Mouse (Mus musculus) telencephalon, adult 2 months (tissue): Measurements from ENCODE around the gene Mllt1.
"Not testable (repeated sequence)": the region's sequence is repeated elsewhere in the genome, so short reads cannot be mapped to it uniquely, and the experiment has no call there.

Experiments
- DNase-seq: peaks from one replicate; pipeline ENCODE4 v3.0.0-alpha.2; 2011; ENCODE audit warnings: low read depth, low spot score

The Mllt1 gene

DNA sequence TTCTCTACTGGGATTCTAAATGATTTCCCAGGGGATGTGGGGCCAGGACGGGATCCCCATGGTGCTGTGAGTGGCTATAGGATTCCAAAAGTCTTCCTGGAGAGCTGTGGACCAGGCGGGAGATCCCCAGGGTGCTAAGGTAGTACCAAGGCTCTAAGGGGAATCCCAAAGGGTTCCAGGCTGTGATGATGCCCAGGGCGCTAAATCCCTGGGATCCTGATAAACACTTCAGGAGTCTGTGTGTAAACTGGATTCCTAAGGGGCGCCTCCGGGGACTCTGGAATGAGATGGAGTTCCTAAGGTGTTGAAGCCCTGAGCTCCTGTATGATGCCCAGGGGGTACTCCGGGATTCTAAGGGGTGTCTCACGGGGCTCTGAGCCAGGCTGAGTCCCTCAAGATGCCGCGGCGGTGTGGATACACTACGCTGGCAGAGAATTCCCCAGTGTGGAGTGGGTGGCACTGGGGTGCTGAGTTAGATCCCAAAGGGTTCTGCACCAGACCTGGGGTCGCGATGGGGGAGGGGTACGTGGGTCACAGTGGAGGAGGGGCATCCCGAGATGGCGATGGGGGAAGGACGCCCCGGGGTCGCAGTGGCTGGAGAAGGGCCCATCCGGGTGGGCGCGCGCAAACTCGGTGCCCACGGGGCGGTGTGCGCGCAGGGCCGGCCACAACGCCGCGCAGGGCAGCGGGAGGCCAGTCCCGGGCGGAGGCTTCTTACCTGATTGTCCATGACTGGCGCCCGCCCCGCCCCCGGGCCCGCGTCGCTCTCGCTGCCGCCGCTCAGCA, 477 bp downstream of the Mllt1 start:
- no peak for DNase-seq

DNA sequence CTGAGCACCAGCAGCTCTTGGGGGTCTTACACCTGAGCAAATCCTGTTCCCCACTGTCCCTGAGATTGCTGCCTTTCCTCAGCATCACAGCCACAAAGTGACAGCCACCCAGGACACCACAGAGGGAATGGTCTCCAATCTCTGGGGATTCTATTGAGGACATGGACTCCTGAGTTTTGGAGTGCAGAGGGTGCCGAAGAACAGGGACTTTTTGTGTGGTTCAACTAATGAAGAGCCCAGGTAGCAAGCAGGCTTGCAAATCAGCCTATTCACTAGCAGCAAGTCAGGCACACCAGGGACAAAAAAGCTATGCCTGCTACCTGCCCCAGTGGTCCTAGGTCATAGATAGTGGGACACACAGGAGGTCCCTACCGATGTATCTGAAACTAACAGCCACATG, 1.8 kb downstream of the Mllt1 start:
- DNase-seq = no peak

DNA sequence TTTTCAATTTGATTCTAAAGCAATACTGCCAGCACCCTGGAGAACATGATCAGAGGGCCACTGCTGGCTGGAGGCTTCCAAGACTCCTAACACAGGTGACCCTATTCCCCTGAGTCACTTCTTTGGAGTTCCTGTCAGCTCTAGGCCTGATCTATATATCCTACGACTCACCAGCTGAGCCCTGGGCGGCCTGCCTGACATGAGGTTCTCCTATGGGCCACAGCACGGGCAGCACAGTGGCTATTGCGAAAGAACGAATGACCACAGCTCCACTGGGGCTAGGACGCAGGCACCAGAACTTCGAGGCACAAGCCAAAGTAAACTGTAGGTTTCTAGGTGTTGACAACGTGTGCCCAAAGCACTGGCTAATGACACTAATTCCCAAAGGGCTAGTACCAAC, 5.2 kb downstream of the Mllt1 start:
- no peak for DNase-seq

DNA sequence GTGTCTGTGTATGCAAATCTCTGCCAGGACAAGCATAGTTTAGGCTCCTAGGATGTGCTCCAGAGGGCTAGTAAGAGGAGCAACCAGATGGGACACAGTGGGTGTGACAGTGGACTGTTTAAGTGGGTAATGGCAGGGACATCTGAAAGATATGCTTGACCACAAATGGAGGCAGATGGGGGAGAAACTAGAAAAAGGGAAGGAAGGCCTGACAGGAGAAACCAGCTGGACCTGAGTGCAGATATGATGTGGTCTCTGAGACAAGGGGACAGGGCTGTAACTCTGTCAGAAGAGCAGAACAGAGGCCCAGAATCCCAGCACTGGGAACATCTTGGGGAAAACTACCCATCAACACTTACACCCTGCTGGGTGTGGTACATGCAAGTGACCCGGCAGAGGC, 5.7 kb downstream of the Mllt1 start:
- no peak for DNase-seq

DNA sequence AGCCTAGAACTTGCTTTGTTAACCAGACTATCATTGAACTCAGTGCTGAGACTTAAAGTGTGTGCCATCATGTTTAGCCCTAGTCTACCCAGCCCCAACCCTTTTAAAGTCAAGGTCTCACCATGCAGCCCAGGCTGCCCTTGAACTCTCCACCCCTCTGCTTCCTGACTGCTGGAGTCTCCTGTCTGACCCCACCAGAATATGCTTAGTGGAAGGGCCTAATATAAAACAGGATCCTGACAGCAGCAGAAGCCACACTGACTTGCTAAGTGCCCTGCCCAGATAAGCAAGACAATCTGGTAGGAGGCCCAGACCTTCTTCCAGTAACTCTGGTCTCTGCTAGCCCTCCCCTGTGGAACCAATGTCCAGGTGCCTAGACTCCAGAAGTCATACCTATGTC, 6.1 kb downstream of the Mllt1 start:
- no peak for DNase-seq

DNA sequence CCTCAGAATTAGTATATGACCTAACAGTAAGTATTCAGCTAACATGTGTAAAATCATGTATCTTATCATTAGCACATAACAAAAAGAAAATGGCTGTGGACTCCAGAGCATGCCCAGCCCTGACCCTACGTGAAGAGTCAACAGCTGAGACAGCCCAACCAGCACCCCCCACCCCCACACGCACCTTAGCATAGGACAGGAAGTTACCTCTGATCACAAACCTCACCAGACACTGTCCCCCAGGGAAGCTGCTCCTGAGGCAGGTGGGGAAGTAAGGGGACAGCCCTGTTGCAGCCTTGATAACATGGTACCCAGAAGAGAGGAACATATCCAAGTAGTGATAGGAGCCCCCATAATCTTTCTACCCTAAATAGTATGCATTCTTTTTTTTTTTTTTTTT, 9.2 kb downstream of the Mllt1 start:
- DNase-seq = no peak

DNA sequence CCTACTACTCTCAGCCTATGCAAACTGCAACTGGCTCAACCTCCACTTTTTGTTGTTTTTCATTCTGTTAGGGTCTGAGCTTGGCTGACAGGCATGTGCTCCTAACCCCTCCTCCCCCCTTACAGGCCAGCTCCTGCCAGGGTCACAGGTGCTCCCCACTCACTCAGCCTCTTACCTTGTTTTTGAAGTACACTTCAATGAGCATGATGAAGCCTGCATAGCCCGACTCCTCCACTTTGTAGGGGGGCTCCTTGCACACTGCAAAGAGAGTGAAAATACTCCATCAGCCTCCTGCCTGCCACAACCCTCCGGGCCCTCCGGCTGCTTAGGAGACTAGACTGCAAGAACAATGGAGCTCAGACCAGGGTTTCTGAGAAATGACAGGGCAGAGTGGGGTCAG, 15.5 kb downstream of the Mllt1 start:
- DNase-seq = no peak

DNA sequence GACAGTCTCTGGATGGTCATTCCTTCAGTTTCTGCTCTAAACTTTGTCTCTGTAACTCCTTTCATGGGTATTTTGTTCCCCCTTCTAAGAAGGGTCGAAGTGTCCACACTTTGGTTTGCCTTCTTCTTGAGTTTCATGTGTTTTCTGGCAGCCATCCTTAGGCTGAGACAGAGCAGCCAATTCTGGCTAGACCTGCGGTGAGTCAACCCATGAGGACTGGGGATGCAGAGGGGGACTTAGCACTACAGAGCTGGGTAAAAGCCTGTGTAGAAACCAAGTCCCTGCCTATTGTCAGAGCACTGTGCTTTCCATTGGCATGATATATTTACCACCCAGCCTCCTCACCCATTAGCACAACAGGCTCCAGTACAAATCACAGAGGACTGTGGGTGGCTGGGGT, 18.0 kb downstream of the Mllt1 start:
- DNase-seq = no peak

DNA sequence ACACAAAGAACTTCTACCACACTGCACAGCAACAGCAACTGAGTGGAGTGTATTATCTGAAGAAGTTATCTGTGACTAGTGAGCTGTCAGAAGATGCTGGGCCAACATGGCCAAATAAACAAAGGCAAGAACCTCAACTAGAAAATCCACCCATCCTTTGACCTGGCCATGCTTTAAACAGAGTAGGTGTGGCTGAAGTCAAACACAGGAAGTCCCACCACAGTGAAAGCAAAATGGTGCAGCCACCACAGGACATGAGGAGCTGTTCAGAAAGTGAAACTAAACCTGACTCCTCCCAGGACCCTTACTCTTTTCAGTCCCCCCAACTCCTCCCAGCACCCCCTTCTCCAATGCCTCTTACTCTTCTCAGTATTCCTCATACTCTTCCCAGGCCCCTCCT, 21.8 kb downstream of the Mllt1 start:
- DNase-seq = no peak

DNA sequence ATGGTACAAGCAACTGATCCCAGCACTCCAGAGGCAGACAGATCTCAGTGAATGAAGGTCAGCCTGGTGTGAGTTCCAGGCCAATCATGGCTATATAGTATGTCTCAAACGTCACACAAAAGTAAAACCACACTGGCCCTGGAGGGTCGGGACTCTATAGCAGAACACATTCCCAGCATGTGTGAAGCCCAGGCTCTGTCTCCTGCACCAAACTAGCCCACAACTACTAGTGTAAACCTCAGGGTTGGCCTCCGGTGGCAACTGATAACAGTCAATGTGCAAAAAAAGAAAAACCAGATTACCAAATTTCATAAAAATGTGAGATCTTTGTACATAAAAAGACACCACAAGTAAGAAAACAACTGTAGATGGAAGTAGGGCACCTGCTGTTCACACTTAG, 22.2 kb downstream of the Mllt1 start:
- DNase-seq = no peak

DNA sequence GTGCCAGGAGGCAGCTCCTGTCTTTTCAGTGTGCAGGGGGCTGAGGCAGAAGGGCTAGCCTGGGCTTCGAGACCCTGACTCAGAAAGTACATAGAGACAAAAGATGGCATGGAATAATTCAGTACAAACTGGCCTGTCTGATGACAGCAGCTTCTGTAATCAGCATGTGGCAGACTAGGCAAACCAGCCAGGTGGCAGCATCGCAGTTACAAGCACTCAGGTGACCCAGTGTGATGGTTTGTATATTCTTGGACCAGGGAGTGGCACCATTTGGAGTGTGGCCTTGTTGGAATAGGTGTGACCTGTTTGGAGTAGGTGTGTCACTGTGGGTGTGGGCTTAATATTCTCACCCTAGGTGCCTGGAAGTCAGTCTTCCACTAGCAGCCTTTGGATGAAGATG, 25.5 kb downstream of the Mllt1 start:
- DNase-seq = not testable (repeated sequence)

DNA sequence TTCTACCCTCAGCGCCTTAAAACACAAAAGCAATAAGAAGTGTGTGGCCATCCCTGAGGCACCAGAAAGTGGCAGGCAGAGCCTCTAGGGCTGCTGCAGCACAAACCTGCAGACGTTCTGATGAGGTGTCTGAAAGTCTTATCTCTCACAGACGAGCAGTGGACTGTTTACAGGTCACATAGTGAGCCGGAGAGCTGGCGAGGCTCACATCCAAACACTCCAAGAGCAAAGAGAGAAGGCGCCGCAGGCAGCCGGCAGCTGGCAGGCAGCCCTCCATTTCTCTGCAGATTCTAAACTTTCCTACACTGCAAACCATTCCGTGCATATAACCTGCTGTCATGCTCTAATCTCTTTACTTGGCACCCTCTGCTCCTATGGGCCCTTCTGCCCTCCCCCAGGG, 27.3 kb downstream of the Mllt1 start:
- no peak for DNase-seq

DNA sequence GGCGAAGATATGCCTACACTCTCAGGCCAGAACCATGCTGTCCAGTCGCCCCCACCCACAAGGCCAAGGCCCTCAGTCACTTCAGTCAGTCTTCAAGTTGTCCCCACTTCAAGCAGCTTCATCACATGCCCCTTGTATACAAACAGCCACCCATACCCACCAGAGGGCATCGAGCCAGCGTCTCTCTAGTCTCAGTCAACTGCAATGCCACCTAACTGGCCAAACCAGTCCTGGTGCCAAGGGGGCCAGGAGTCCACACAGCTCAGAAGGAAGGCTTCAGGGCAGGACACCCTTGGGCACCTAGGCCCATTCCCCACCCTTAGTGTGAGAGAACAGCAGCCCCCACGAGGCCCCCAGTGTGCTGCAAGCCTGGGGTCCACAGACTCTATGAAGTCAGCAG, 28.1 kb downstream of the Mllt1 start:
- DNase-seq = no peak

DNA sequence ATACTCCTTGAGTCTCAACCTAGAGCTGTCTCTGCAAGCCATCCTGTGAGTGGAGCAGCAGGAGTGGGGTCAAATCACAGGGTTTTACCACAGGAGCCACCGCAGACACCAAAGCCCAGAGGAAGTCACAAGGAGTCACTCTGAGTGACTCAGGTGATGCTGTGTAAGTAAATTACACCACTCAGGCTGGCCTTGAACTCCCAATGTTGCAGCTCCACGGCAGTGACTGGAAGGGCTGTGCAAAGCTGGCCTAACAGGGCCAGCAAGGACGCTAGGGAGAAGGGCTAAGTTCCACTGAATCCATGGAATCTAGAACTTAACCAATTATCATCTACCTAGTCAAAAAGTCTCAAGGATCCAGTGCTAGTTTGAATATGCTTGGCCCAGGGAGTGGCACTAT, 29.0 kb downstream of the Mllt1 start:
- DNase-seq = no peak

DNA sequence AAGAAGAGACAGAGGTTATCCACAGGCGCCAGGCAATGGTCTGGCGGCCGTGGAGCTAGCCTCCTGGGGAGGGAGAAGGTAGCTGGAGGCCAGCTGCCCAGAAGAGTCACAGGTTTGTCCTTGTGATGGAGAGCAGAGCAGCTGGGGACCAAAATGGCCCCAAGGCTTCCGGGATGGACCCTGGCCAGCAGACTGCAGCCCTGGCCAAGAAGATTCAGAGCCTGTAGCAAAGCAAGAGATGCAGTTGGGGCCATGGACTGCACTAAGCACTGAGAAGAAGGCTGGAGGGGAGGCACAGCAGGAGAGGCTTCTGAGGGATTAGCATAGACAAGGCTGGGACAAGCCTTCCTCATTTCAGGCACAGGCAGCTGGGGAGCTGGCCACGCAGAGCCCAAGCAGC, 32.5 kb downstream of the Mllt1 start:
- DNase-seq = no peak

DNA sequence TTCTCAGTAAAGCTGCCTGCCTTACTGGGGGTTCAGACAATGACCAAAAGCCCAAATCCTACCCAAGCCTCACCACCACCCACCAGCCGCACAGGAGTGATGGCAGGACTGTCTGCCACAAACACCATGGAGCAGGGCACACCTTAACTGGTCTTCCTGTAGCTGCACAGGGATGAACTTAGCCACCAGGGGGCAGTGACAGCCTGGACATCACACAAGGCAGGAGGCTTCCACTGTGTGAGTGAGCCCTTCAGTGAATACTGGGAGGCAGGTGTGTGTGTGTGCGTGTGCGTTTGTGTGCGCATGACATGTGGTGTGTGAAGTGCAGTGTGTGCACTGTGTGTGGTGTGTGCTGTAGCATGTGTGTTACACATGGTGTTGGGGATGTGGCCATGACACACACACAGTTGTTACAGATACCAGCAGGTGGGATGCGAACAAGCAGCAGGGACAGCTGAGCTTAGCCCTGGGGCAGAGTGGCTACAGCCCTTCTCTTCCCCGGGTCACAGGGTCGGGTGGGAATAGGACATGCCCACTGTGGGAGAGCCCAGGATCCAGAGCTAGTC, 37.5 kb downstream of the Mllt1 start:
- peak; percentile 59 for DNase-seq

DNA sequence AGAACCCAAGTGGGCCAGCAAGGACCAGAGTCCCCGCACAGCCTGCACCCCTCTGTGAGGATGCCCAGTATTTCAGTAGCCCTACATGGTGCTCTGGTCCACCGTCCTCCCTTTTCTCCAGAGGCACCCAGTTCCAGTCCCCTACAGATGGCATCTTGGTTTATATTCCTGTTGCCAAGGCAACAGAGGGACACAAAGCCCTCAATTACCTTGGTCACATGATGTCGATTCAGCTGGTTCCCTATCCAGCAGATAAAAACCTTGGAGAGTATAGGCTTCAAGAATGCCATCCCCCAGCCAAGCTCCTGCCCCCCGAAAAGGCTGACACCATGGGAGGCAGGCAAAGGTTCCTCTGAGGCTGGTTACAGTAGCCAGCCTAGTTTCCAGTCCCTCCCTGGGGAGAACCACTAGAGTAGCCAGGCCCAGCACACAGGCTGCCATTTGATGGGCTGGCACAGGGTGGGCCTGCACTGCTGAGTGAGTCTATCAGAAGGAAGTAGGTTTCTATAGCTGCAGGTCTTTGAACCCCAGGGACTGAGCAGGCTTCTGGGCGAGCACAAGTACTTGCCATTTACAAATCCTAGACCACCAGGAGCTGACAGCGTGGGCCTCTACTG, 38.6 kb downstream of the Mllt1 start:
- peak; percentile 70 for DNase-seq

DNA sequence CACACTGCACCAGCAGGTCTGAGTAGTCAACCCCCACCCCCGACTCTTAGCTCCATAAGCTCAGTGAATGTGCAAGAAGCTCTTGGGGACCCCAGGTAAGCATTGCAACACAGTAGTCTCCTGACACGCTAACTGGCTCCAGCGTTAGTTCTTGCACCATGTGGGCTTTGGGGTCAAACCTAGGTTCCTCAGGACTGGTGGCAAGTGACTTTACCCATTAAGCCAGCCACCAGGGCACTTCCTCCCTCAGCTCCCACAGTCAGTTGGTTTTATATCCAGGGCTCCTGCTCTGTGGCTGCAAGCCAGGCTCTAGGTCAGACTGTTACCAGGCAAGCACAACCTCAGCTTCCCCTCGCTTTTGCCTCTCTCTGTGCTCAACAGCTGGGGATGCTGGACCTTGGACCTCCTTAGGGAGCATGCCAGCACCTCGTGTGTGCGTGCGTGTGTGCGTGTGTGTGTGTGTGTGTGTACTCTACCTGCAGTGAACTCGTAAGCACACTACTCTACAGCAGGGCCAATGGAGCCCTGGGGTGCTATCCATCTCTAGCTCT, 39.8 kb downstream of the Mllt1 start:
- no peak for DNase-seq

DNA sequence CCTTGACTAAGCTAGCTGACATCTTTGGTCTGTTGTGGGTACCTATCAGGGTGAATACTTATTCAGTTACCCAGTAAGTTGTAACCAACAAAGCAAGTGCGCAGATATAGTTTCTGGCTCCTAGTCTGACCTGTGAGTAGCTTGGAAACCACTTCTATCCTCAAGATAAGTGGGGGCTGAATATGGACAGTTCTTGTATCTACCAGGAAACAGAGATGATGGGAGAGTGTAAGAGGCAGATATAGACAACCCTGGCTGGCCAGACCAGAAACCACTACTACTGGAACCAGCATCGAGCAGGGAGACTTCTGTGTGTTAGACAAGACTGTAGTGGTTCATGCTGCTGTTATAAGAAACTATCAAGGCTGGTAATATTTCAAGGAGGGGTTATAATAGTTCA, 45.2 kb downstream of the Mllt1 start:
- no peak for DNase-seq

DNA sequence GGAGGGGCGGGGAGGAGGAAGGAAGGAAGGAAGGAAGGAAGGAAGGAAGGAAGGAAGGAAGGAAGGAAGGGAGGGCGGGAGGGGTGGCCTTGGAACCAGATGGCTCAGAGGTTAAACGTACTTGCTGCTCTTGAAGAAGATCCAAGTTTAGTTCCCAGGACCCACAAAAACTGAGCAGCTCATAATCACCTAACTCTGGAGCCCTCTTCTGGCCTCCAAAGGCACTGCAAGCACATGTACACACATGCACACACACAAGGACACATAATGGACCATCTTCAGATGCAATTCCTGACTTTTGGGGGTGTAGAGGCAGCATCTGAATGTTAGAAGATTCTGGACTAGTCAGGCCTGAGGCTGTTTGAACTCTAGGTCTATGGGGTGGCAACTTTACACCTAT, 47.2 kb downstream of the Mllt1 start:
- no peak for DNase-seq

DNA sequence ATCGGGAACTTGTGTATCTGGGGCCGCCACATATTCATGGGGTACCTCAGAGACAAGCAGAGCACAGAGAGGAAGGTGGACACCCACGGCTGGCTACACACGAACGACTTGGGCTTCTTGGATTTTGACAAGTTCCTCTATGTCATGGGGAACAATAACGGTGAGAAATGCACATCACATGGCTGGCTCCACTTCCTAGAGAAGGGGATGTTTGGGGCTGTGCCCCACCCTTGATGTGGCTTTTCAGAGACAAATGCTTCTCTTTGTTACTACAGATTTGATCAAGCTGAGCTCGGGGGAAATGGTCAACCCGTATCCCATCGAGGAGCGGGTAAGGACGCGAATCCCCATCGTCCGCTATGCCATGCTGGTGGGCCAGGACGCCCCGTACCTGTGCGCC, 50.4 kb downstream of the Mllt1 start:
- no peak for DNase-seq

DNA sequence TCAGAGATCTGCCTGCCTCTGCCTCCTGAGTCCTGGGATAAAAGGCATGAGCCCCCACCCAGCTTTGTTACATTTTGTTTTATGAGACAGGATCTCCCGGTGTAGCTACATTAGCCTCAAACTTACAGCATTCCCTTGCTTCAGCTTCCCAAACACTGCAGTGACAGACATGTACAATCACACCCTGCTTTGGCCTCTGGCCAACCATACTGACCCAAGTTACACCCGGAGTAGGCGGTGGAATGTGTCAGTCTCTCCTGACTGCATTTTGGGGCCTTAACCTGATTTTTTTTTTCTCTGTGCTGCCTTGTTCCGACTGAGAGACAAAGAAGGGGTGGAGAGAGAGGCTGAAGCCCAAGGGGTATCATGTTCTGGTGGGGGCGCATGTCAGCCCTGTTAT, 50.9 kb downstream of the Mllt1 start:
- no peak for DNase-seq

DNA sequence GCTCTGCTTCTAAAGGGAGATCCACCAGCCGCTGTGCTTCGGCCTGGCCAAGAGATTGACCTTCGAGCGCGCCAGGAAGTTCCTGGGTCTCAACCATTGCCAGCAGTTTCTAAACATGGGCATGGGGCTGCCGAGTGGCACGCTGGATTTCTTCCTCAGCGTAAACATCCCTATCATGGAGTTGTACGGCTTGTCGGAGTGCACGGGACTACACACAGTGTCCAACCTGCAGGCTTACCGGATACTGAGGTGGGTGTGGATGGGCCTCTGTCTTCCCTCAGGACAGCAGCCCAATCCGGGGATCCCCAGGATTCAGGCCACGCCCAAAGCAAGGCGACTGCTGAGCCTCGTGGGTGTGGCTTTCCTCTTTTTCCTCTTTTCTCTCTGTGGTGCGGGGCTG, 51.6 kb downstream of the Mllt1 start:
- DNase-seq = no peak
